Mouse (Mus musculus) thymus, adult 2 months (tissue): ENCODE data around the gene Tyw5. TPM values are rescaled to one million over a fixed set of nuclear protein-coding genes. Genes with fewer than 3 reads are reported as not detected.

Experiments used
- DNase-seq: peaks from one replicate; pipeline ENCODE4 v3.0.0; 2021
- H3K27ac ChIP-seq: fragments of 200-500 bp; 2 replicates; pipeline ENCODE4 v1.5.1; 2012; ENCODE audit warnings: low read length, control low read depth; ENCODE audit not compliant: control insufficient read depth, insufficient read depth
- H3K27me3 ChIP-seq: fragments of 200-500 bp; 2 replicates; pipeline ENCODE4 v1.6.1; 2012; ENCODE audit warnings: mild to moderate bottlenecking, low read length, moderate library complexity, mixed read lengths; ENCODE audit not compliant: control insufficient read depth, insufficient read depth
- H3K36me3 ChIP-seq: fragments of 200-500 bp; 2 replicates; pipeline ENCODE4 v1.6.1; 2012; ENCODE audit warnings: mild to moderate bottlenecking, low read length, moderate library complexity; ENCODE audit not compliant: control insufficient read depth, insufficient read depth
- H3K4me1 ChIP-seq: fragments of 200-500 bp; replicated peaks from 2 replicates; pipeline ENCODE4 v1.6.1; 2012; ENCODE audit warnings: low read length; ENCODE audit not compliant: control insufficient read depth, insufficient read depth
- H3K4me3 ChIP-seq: fragments of 200-500 bp; 2 replicates; pipeline ENCODE4 v1.5.1; 2012; ENCODE audit warnings: mild to moderate bottlenecking, low read length, control low read depth, moderate library complexity; ENCODE audit not compliant: control insufficient read depth, insufficient read depth
- CTCF ChIP-seq: fragments of 200-500 bp; IDR thresholded peaks from 2 replicates; pipeline ENCODE4 v1.5.1; 2012; ENCODE audit warnings: mild to moderate bottlenecking, control low read depth, low read length, moderate library complexity, borderline replicate concordance; ENCODE audit not compliant: control insufficient read depth, poor library complexity, insufficient read depth; ENCODE audit errors: extremely low read depth
- POLR2A ChIP-seq: fragments of 200-500 bp; IDR thresholded peaks from 2 replicates; pipeline ENCODE4 v1.6.1; 2012; ENCODE audit warnings: mild to moderate bottlenecking, low read length, control low read depth, moderate library complexity; ENCODE audit not compliant: control insufficient read depth, poor library complexity, insufficient read depth; ENCODE audit errors: extremely low read depth
- WGBS: fragments of 180-500 bp; shearing (Covaris S2); methylation state at CpG from one replicate; pipeline ENCODE4 v1.1.7; 2018; 5-methylcytosine and 5-hydroxymethylcytosine counted together
- polyA plus RNA-seq: library from polyadenylated mRNA; depleted of rRNA; stranded (reverse); fragments of >200 nt; gene quantifications from 2 replicates; pipeline ENCODE4 v1.2.3, GENCODE M21; 2012

Gene Tyw5
- polyA plus RNA-seq, 1 experiment = 8.5 TPM

DNA sequence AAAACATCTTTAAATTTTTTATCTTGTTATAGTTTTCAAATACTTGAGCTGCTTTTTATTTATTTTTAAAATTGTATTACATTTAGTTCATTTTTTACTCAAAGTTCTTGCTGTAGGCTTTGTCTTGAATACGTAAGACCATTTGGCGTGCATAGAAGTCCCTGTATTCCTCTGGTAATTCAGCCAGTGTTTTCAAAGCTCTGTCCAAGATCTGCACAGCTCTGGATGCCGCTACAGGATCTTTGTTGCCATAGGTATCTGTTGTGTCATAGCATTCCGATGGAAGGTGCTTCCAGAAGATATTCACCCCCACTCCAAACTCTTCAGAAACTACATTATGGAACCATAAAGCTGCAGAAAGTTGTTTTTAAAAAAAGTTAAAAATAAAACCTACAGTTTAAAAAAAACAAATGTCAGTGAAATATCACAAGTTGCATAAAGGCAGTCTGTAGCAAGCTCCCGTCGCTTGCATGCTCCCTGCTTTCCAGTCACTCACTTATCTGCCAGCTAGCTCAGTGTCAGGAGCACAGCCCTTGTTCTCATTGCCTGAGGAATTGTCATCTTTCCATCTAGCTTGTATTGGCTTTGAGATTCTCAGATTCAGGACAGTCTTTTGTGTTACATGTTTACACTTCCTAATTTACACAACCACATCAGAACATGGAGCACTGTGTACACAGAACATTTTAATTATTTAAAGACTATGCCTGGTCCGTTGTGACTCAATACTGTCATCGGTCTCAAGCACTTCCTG, 18.3 kb downstream of the Tyw5 start:
- Histone ChIP-seq H3K4me1 (no peaks in the 10 kb centered on the region), H3K4me3 (no peak overlapping the region), H3K36me3 (peaks cover 21% of the 10 kb centered on the region; the same call in 1 of the 2 replicates), H3K27me3 (no peaks in the 10 kb centered on the region), H3K27ac (no peak overlapping the region)
- 97% methylated on average over 8 of the region's 8 CpGs for WGBS
- no peak for DNase-seq
- TF ChIP-seq CTCF = no peak
- no peak for TF ChIP-seq POLR2A

DNA sequence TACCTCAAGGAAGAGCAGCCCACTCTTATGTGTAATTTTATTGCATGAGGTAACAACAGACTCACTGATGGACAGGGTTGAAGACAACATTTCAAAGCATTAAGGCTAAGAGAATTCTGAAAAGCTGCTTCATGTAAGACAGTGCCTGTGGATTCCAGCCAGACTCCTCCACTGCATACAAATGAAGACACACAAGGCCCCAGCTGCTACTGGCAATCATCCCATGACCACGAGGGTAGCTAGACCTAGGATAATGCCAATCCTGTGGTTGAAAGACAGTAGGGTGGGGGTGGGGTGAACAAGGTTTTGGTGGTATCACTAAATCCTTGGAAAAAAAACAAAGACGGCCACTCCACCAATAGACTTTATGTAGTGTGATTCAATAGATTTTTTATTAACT, 19.0 kb downstream of the Tyw5 start:
- TF ChIP-seq POLR2A (no peak), CTCF (no peak)
- Histone ChIP-seq H3K4me3 (no peak overlapping the region), H3K27me3 (no peaks in the 10 kb centered on the region), H3K36me3 (peaks cover 14% of the 10 kb centered on the region; the same call in 1 of the 2 replicates), H3K4me1 (no peaks in the 10 kb centered on the region), H3K27ac (no peak overlapping the region)
- no peak for DNase-seq
- 58% methylated on average over 2 of the region's 2 CpGs for WGBS

DNA sequence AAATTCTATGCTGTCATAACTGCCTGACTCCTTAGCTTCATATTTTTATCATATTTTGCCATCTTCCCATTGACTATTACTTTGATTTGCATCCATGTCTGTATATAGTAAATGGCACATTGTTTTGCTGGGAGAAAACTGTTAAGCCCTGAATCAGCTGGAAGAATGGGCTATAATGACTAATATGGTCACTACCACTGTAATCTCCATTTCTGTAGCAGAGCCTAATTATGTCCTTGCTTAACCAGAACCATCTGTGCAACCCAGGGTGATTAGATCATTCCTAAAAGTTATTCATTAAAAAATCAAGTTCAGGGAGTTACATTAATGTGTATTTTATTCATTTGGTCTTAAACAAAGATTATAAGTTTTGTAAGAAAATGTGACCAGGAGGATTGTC, 20.4 kb downstream of the Tyw5 start:
- H3K4me1 ChIP-seq = no peaks in the 10 kb centered on the region
- H3K4me3 ChIP-seq = no peak overlapping the region
- no peak for DNase-seq
- peaks cover 12% of the 10 kb centered on the region; the same call in 1 of the 2 replicates for H3K36me3 ChIP-seq
- no peaks in the 10 kb centered on the region for H3K27me3 ChIP-seq
- H3K27ac ChIP-seq = no peak overlapping the region
- no peak for TF ChIP-seq CTCF
- no peak for TF ChIP-seq POLR2A

GRCm38 (mm10) chr1:57377376-57378341, 29.2 kb downstream of the Tyw5 start, which contains the start of gene 1700066M21Rik:
TSS of gene 1700066M21Rik (plus strand) at chr1:57377620.
- no peaks in the 10 kb centered on the region for H3K27me3 ChIP-seq
- H3K36me3 ChIP-seq = no peaks in the 10 kb centered on the region
- peak within 1 kb of the TSS; percentile 86 for H3K4me3 ChIP-seq
- H3K27ac ChIP-seq = no peak within 1 kb of the TSS
- H3K4me1 ChIP-seq = no peaks in the 10 kb centered on the region; the same call in 1 of the 2 replicates
- TF ChIP-seq CTCF = no peak
- peak; percentile 89 for TF ChIP-seq POLR2A
- under 1% methylated on average over 81 of the region's 81 CpGs for WGBS
- DNase-seq = peak; percentile 91

DNA sequence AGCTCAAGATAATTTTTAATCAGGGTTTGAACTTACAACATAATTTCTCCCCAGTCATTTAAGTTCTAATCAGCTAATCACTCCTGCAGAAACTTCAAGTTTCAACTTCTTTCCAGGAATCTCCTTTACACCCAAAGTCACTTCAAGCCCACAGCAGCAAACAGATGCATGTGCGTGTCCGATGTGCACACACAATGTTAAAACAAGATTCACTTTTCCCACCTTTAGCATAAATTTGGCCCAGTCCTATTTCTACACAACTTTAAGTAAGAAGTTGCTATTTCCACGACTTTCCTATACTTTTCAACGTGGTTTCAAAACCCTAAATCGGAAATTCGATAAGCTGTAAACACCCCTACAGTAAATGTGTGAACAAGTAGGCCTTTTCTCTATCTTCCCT, 30.1 kb downstream of the Tyw5 start:
- no peak overlapping the region for H3K4me3 ChIP-seq
- DNase-seq = no peak
- WGBS = 73% methylated on average over 6 of the region's 6 CpGs
- H3K36me3 ChIP-seq = no peaks in the 10 kb centered on the region
- H3K27me3 ChIP-seq = no peaks in the 10 kb centered on the region
- H3K4me1 ChIP-seq = no peaks in the 10 kb centered on the region; the same call in 1 of the 2 replicates
- TF ChIP-seq POLR2A (no peak), CTCF (no peak)
- H3K27ac ChIP-seq = no peak overlapping the region

DNA sequence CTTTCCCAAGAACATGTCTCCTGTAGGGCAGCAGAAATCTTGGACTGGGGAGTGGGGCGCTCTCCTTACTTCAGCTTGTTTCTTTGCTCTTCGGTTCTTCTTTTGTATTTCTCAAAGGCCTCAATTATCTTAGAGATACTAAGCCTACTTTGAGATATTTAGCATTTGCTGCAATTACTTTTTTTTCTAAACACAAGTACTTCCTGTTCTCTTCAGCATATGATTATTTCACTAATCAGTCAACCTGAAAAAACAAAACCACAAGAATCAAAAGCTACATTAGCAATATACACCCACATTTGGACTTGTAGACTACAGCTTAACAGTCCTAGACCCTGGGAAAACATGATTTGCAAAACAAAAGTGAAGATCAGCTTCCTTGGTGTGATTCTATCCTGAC, 31.6 kb downstream of the Tyw5 start:
- no peak for DNase-seq
- Histone ChIP-seq H3K27me3 (no peaks in the 10 kb centered on the region), H3K4me3 (no peak overlapping the region), H3K4me1 (no peaks in the 10 kb centered on the region; the same call in 1 of the 2 replicates), H3K36me3 (no peaks in the 10 kb centered on the region), H3K27ac (no peak overlapping the region)
- 92% methylated on average over 2 of the region's 2 CpGs for WGBS
- TF ChIP-seq CTCF (no peak), POLR2A (no peak)
